Mouse (Mus musculus): ENCODE measurements around the gene AW011738.

Gene AW011738

GRCm38 (mm10) chr4:156200623-156201475, 2.3 kb upstream of the AW011738 start, which contains the start of gene Isg15:
Gene Isg15 (minus strand): TSS chr4:156200818.
- DNase-seq (ENCODE audit: inconsistent ontology term): peak; percentile 68

GRCm38 (mm10) chr4:156202462-156202893, 626 bp upstream of the AW011738 start:
- DNase-seq (ENCODE audit: inconsistent ontology term): no peak

- peak; percentile 75 for DNase-seq (ENCODE audit: inconsistent ontology term)
Measured at GRCm38 (mm10) chr4:156203413-156204131, 468 bp downstream of the AW011738 start.

DNA sequence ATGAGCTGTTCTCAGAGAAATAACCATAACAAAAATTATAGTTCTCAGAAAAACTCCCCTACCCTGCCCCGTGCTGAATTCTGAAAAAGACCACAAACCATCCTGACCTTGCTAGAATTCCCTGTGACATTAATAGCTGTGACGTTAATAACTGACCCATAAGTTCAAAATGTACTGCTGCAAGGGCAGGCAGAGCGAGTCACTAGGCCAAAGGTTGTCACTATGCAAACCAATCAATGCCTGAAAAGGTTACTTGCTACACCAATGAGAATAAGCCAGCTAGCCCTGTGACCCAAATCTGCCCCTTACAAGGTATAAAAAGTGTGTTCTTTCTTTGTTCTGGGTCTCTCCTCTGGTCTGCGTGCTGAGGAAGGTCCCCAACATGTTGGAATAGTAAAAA, 5.8 kb downstream of the AW011738 start:
- DNase-seq (ENCODE audit: inconsistent ontology term): no peak

DNA sequence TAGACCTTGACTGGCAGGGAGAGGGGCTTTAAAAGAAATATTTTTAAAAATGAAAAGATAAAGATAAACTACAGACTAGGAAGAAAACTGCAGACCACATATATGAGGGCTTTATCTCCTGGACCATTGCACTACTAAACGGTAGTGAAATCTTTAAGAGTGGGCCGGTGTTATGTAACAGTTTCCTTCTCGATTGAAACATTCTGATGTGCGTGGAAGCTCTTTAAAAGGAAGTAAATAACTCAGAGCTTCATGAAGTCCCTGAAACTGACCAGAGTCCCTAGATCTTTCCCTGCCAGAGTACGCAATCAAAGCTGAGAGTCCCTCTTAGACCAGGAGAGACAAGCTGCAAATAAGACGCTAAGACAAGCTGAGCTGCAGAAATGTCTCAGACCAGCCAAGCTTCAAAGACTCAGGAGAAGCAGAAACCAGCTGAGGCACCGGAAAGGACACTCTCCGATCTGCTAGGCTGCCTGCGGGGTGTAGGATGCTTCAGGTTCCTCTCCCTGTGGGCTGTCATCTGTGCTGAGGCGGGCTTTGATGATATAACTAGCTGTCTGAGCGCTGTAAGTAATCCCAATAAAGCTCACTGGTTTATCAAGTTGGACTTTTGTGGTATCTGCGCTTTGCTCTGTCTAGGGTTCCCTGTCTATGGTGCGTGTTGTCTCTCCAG, 7.0 kb downstream of the AW011738 start:
- DNase-seq (ENCODE audit: inconsistent ontology term): no peak

GRCm38 (mm10) chr4:156213134-156213533, 10.0 kb downstream of the AW011738 start:
- no peak for DNase-seq (ENCODE audit: inconsistent ontology term)

- DNase-seq (ENCODE audit: inconsistent ontology term): peak; percentile 49
Measured at GRCm38 (mm10) chr4:156215649-156216048, 12.5 kb downstream of the AW011738 start, which contains the start of gene Perm1. Gene Perm1 (plus strand): TSS chr4:156215868.

GRCm38 (mm10) chr4:156216196-156216595, 13.1 kb downstream of the AW011738 start:
- no peak for DNase-seq (ENCODE audit: inconsistent ontology term)

GRCm38 (mm10) chr4:156217022-156217669, 14.0 kb downstream of the AW011738 start:
- no peak for DNase-seq (ENCODE audit: inconsistent ontology term)

- no peak for DNase-seq (ENCODE audit: inconsistent ontology term)
Measured at GRCm38 (mm10) chr4:156217838-156218237, 14.7 kb downstream of the AW011738 start.

GRCm38 (mm10) chr4:156219936-156220335, 16.8 kb downstream of the AW011738 start:
- DNase-seq (ENCODE audit: inconsistent ontology term): no peak

GRCm38 (mm10) chr4:156224276-156224675, 21.2 kb downstream of the AW011738 start:
- DNase-seq (ENCODE audit: inconsistent ontology term): no peak

GRCm38 (mm10) chr4:156227752-156228392, 24.8 kb downstream of the AW011738 start:
- DNase-seq (ENCODE audit: inconsistent ontology term): peak; percentile 40

DNA sequence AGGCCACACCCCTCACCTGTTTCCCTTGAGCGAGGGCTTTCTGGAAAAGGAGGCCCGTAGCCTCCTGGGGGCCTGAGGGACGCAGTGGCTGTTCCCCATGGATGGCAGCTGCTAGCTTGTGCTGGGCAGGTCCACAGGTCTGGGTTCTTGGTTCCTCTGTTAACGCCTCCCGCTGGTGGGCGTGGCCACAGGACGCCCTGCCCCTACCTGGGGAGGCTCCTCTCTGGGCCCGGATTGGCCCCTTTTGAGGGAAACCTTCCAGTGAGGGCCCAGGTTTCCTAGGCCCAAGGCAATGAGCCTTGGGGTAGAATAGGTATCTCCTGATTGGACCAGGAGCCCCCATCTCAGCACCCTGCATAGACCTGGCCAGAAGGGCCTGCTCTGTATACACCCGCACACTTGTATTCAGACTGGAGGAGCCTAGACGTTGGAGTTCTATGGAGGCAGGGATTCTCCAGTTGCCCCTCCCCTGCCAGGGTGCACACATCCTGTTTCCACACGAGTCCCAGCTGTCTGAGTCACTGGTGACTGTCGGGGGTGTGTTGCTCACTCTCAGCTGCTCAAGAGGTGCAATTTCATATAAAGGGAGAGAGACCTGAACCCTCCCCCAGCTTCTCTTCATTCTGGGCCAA, 25.4 kb downstream of the AW011738 start:
- peak; percentile 31 for DNase-seq (ENCODE audit: inconsistent ontology term)

- DNase-seq (ENCODE audit: inconsistent ontology term): peak; percentile 30
Measured at GRCm38 (mm10) chr4:156234021-156234501, 31.0 kb downstream of the AW011738 start.

- DNase-seq (ENCODE audit: inconsistent ontology term): peak; percentile 80
Measured at GRCm38 (mm10) chr4:156234701-156235213, 31.7 kb downstream of the AW011738 start, which contains the start of gene Plekhn1. Gene Plekhn1 (minus strand): TSS chr4:156234857.

DNA sequence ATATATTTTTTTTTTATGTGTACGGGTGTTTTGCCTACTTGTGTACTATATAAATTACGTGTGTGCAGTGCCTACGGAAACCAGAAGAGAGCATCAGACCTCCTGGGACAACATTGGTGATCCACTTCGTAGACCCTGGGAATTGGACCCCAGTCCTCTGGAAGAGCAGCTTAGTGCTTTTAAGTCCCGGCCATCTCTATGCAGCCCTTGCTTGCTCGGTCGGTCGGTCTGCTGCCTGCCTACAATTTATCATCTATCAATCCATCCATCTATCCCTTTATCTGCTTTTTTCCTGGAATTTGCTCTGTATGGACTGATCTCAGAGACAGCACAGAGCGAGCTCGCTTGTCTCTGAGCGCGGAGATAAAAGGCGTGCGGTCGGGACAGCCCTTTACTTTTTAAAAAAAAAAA, 32.3 kb downstream of the AW011738 start:
- DNase-seq (ENCODE audit: inconsistent ontology term): no peak

GRCm38 (mm10) chr4:156235808-156236533, 32.9 kb downstream of the AW011738 start, which contains the start of gene Noc2l:
Gene Noc2l (plus strand): TSS chr4:156236010.
- DNase-seq (ENCODE audit: inconsistent ontology term): peak; percentile 96
